Mouse (Mus musculus) MEL (cell line): Measurements from ENCODE around the gene Cntn5. TPM values are rescaled to one million over a fixed set of nuclear protein-coding genes. Genes with fewer than 3 reads are reported as not detected.

Experiments
- DNase-seq: peaks from one replicate; pipeline ENCODE4 v3.0.0; 2011; ENCODE audit warnings: low read depth, low spot score
- H3K27ac ChIP-seq: 2 replicates; pipeline ENCODE4 v1.5.1; 2012; ENCODE audit warnings: low read depth, mild to moderate bottlenecking, control low read depth, low read length, moderate library complexity; ENCODE audit not compliant: control insufficient read depth
- H3K27me3 ChIP-seq, 2 experiments: fragments of 150-350 bp in 1 of 2; sonication (generic) in 1 of 2; 2 replicates each; pipeline ENCODE4 v1.6.1; 2012; ENCODE audit warnings: low read length in 2 of 2, mild to moderate bottlenecking in 2 of 2, improper control_type of control experiment in 1 of 2, moderate library complexity in 1 of 2; ENCODE audit not compliant: insufficient read depth in 2 of 2, control insufficient read depth in 1 of 2
- H3K36me3 ChIP-seq, 2 experiments: 2 replicates each; pipeline ENCODE4 v1.6.1; 2012 to 2014; ENCODE audit warnings: low read length in 2 of 2, improper control_type of control experiment in 1 of 2, inconsistent platforms in 1 of 2, mild to moderate bottlenecking in 1 of 2; ENCODE audit not compliant: insufficient read depth in 2 of 2, control insufficient read depth in 1 of 2
- H3K4me1 ChIP-seq, 2 experiments: fragments of 150-350 bp in 1 of 2; sonication (generic) in 1 of 2; 2 replicates each; pipeline ENCODE4 v1.6.1; 2012; ENCODE audit warnings: low read length in 2 of 2, improper control_type of control experiment in 1 of 2, mild to moderate bottlenecking in 1 of 2; ENCODE audit not compliant: insufficient read depth in 2 of 2, control insufficient read depth in 1 of 2
- H3K4me3 ChIP-seq, 2 experiments: fragments of 150-350 bp in 1 of 2; sonication (generic) in 1 of 2; 2 replicates each; pipeline ENCODE4 v1.5.1; 2012; ENCODE audit warnings: low read depth in 2 of 2, low read length in 2 of 2, mild to moderate bottlenecking in 2 of 2, moderate library complexity in 2 of 2, control low read depth in 1 of 2, improper control_type of control experiment in 1 of 2; ENCODE audit not compliant: control insufficient read depth in 1 of 2, insufficient read depth in 1 of 2
- H3K79me2 ChIP-seq: 2 replicates; pipeline ENCODE4 v1.6.1; 2012; ENCODE audit warnings: mild to moderate bottlenecking, low read length, moderate library complexity; ENCODE audit not compliant: control insufficient read depth, poor library complexity, insufficient read depth
- H3K9ac ChIP-seq: 2 replicates; pipeline ENCODE4 v1.6.1; 2012; ENCODE audit warnings: low read depth, mild to moderate bottlenecking, control low read depth, low read length, moderate library complexity; ENCODE audit not compliant: control insufficient read depth, poor library complexity, severe bottlenecking
- H3K9me3 ChIP-seq: fragments of 150-350 bp; sonication (generic); replicated peaks from 2 replicates; pipeline ENCODE4 v1.6.1; 2012; ENCODE audit warnings: mild to moderate bottlenecking, low read length, improper control_type of control experiment, moderate library complexity; ENCODE audit not compliant: insufficient read depth
- BHLHE40 ChIP-seq: IDR thresholded peaks from 2 replicates; pipeline ENCODE4 v1.6.1; 2012; ENCODE audit warnings: low read depth, mild to moderate bottlenecking, inconsistent platforms, low read length, improper control_type of control experiment, borderline replicate concordance
- CHD1 ChIP-seq: IDR thresholded peaks from 2 replicates; pipeline ENCODE4 v1.6.1; 2012; ENCODE audit warnings: low read depth, mild to moderate bottlenecking, inconsistent platforms, low read length, improper control_type of control experiment
- CHD2 ChIP-seq: IDR thresholded peaks from 2 replicates; pipeline ENCODE4 v1.6.1; 2011; ENCODE audit warnings: low read length, improper control_type of control experiment
- E2F4 ChIP-seq: IDR thresholded peaks from 2 replicates; pipeline ENCODE4 v1.6.1; 2011; ENCODE audit warnings: low read depth, low read length, improper control_type of control experiment, borderline replicate concordance
- EP300 ChIP-seq, 2 experiments: IDR thresholded peaks; 2 replicates each; pipeline ENCODE4 v1.6.1; 2011; ENCODE audit warnings: improper control_type of control experiment in 2 of 2, low read length in 2 of 2, low read depth in 1 of 2, mild to moderate bottlenecking in 1 of 2
- GABPA ChIP-seq: IDR thresholded peaks from 2 replicates; pipeline ENCODE4 v1.6.1; 2012; ENCODE audit warnings: low read depth, mild to moderate bottlenecking, inconsistent platforms, low read length, improper control_type of control experiment, moderate library complexity
- MAFK ChIP-seq: IDR thresholded peaks from 2 replicates; pipeline ENCODE4 v1.6.1; 2011; ENCODE audit warnings: low read depth, mild to moderate bottlenecking, low read length, improper control_type of control experiment, borderline replicate concordance
- MAZ ChIP-seq: IDR thresholded peaks from 2 replicates; pipeline ENCODE4 v1.6.1; 2012; ENCODE audit warnings: low read depth, mild to moderate bottlenecking, inconsistent platforms, low read length, improper control_type of control experiment
- MEF2A ChIP-seq: IDR thresholded peaks from 2 replicates; pipeline ENCODE4 v1.6.1; 2014; ENCODE audit warnings: low read depth, mild to moderate bottlenecking, inconsistent platforms, low read length, improper control_type of control experiment; ENCODE audit not compliant: poor library complexity, insufficient replicate concordance, severe bottlenecking; ENCODE audit errors: extremely low read depth
- MYB ChIP-seq: IDR thresholded peaks from 2 replicates; pipeline ENCODE4 v1.6.1; 2011; ENCODE audit warnings: mild to moderate bottlenecking, low read depth, low read length, improper control_type of control experiment
- MYC ChIP-seq: IDR thresholded peaks from 2 replicates; pipeline ENCODE4 v1.6.1; 2011; ENCODE audit warnings: low read depth, mild to moderate bottlenecking, low read length, improper control_type of control experiment, moderate library complexity
- NELFE ChIP-seq: IDR thresholded peaks from 2 replicates; pipeline ENCODE4 v1.6.1; 2011; ENCODE audit warnings: low read depth, low read length, improper control_type of control experiment
- NRF1 ChIP-seq: IDR thresholded peaks from 2 replicates; pipeline ENCODE4 v1.6.1; 2014; ENCODE audit warnings: low read depth, mild to moderate bottlenecking, inconsistent platforms, low read length, improper control_type of control experiment, moderate library complexity; ENCODE audit not compliant: poor library complexity, insufficient read depth, severe bottlenecking
- POLR2AphosphoS5 ChIP-seq: IDR thresholded peaks from 2 replicates; pipeline ENCODE4 v1.6.1; 2012; ENCODE audit warnings: low read depth, borderline replicate concordance, mild to moderate bottlenecking, inconsistent platforms, low read length, moderate library complexity, mixed read lengths
- SIN3A ChIP-seq: IDR thresholded peaks from 2 replicates; pipeline ENCODE4 v1.6.1; 2012; ENCODE audit warnings: low read length, improper control_type of control experiment, inconsistent platforms
- SMC3 ChIP-seq: IDR thresholded peaks from 2 replicates; pipeline ENCODE4 v1.6.1; 2011; ENCODE audit warnings: low read depth, low read length, improper control_type of control experiment
- TAL1 ChIP-seq: IDR thresholded peaks from 2 replicates; pipeline ENCODE4 v1.6.1; 2012; ENCODE audit warnings: mild to moderate bottlenecking, inconsistent platforms, low read length, moderate library complexity, mixed read lengths
- TBP ChIP-seq: IDR thresholded peaks from 2 replicates; pipeline ENCODE4 v1.8.0; 2011; ENCODE audit warnings: low read depth, low read length, improper control_type of control experiment
- USF1 ChIP-seq: IDR thresholded peaks from 2 replicates; pipeline ENCODE4 v1.6.1; 2014; ENCODE audit warnings: low read depth, mild to moderate bottlenecking, inconsistent platforms, low read length, improper control_type of control experiment, moderate library complexity
- USF2 ChIP-seq, 2 experiments: IDR thresholded peaks; 2 replicates each; pipeline ENCODE4 v1.6.1; 2011 to 2012; ENCODE audit warnings: improper control_type of control experiment in 2 of 2, low read length in 2 of 2, borderline replicate concordance in 1 of 2, inconsistent platforms in 1 of 2, low read depth in 1 of 2, mild to moderate bottlenecking in 1 of 2; ENCODE audit not compliant: insufficient read depth in 1 of 2
- ZKSCAN1 ChIP-seq: IDR thresholded peaks from 2 replicates; pipeline ENCODE4 v1.6.1; 2012; ENCODE audit warnings: low read depth, mild to moderate bottlenecking, inconsistent platforms, low read length, improper control_type of control experiment, moderate library complexity
- ZMIZ1 ChIP-seq: IDR thresholded peaks from 2 replicates; pipeline ENCODE4 v1.6.1; 2012; ENCODE audit warnings: low read depth, mild to moderate bottlenecking, inconsistent platforms, low read length, improper control_type of control experiment, moderate library complexity
- polyA plus RNA-seq, 2 experiments: library from polyadenylated mRNA; stranded (reverse) in 1 of 2; unstranded in 1 of 2; fragments of >175 nt in 1 of 2; fragments of >200 nt in 1 of 2; gene quantifications; 2 replicates each; pipeline versions ENCODE4 v1.2.1 to v1.2.4; 2012; ENCODE audit warnings: low replicate concordance in 2 of 2, low read depth in 1 of 2; ENCODE audit not compliant: insufficient read length in 2 of 2, insufficient read depth in 1 of 2, missing spikeins in 1 of 2
- total RNA-seq: library from RNA; depleted of rRNA; stranded (reverse); fragments of 300-350 nt; gene quantifications from 2 replicates; pipeline ENCODE4 v1.2.3, GENCODE M21; 2012

Cntn5 gene
- total and polyA plus RNA-seq, 3 experiments, result not detected

DNA sequence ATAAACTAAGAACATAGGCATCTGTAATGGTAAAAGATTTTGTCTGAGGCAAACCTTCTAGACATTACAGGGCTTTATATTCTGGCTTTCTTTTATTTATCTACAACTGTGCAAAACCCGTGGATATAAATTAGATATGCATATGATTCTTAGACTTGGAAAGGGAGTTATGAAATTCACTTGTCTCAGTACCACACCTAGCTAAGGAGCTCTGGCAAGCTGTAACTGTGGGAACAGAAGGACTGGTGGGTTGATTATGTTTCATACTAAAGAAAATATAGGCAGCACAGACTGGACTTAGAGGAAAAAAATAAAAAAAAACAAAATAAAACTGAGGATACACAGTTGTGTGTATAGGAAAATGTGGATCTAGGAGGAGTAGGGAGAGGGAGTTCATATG is 1084.6 kb downstream of the Cntn5 start:
- no peak for DNase-seq
- H3K36me3 ChIP-seq, result no peaks in the 10 kb centered on the region
- H3K9me3 ChIP-seq, result no peaks in the 10 kb centered on the region
- no peak for TF ChIP-seq NELFE
- TF ChIP-seq CHD1, result no peak
- H3K27me3 ChIP-seq, result no peaks in the 10 kb centered on the region; a peak in 1 of 4 replicates
- H3K9ac ChIP-seq, result no peak overlapping the region
- H3K27ac ChIP-seq, result no peak overlapping the region
- no peaks in the 10 kb centered on the region for H3K79me2 ChIP-seq
- H3K4me1 ChIP-seq, result no peaks in the 10 kb centered on the region
- H3K4me3 ChIP-seq, result no peak overlapping the region

DNA sequence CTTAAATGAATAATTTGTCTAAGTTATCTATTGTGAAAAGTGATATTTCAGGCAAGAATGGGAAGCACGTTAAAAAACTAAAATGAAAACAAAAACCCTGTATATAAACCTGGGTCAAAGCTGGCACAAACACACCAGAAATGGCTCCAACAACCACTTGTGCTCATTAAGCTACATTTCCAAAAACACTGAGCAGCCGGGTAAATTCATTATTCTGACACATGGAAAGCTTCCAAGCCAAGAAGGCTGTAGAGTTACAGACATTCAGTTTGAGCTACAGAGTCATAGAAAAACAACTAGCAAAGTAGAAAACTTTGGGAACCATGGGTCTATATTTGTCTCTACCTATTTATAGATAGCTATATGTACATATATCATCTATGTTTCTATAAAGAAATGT is 1087.1 kb downstream of the Cntn5 start:
- no peak for DNase-seq
- Histone ChIP-seq H3K9me3 (no peaks in the 10 kb centered on the region), H3K27ac (no peak overlapping the region), H3K27me3 (no peaks in the 10 kb centered on the region; a peak in 1 of 4 replicates), H3K4me3 (no peak overlapping the region), H3K79me2 (no peaks in the 10 kb centered on the region), H3K4me1 (no peaks in the 10 kb centered on the region), H3K9ac (no peak overlapping the region), H3K36me3 (no peaks in the 10 kb centered on the region)
- TF ChIP-seq ZMIZ1 (no peak), MYC (no peak), SMC3 (no peak), SIN3A (no peak), BHLHE40 (no peak)

DNA sequence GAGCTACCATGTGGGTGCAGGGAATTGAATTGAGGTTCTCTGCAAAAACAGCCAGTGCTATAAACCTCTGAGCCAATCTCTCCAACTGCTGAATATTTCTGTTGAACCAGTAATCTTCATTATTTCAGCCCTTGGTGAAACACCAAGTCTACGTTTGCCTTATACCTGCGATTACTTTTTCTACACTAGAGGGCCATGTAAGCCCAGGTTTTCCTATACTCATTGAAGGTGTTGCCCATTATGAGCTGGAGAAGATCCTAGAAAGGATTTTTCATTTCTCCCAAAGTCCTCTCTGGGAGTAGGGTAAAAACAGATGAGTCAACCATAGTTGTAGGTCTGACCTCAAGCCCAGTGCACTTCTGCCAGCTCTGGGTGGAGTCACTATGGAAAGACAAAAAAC is 1105.0 kb downstream of the Cntn5 start:
- Histone ChIP-seq H3K4me1 (no peaks in the 10 kb centered on the region), H3K27me3 (no peaks in the 10 kb centered on the region), H3K27ac (no peak overlapping the region), H3K4me3 (no peak overlapping the region), H3K9me3 (no peaks in the 10 kb centered on the region), H3K36me3 (no peaks in the 10 kb centered on the region), H3K9ac (no peak overlapping the region), H3K79me2 (no peaks in the 10 kb centered on the region)
- TF ChIP-seq ZMIZ1, result no peak
- TF ChIP-seq MYB, result no peak
- no peak for TF ChIP-seq EP300 (IDR thresholded peaks at IDR 0.05; ENCODE audit: low read depth in 1 of 2, low read length in 2 of 2)
- TF ChIP-seq MYC, result no peak
- no peak for TF ChIP-seq CHD2
- TF ChIP-seq TAL1, result no peak
- TF ChIP-seq CHD1, result no peak
- no peak for TF ChIP-seq NRF1
- no peak for TF ChIP-seq ZKSCAN1
- no peak for TF ChIP-seq USF2 (IDR thresholded peaks at IDR 0.05; ENCODE audit: borderline replicate concordance in 1 of 2, insufficient read depth in 1 of 2, low read depth in 1 of 2, low read length in 2 of 2)
- no peak for TF ChIP-seq BHLHE40
- TF ChIP-seq MAFK, result no peak
- no peak for TF ChIP-seq SMC3
- no peak for TF ChIP-seq POLR2AphosphoS5
- TF ChIP-seq USF1, result no peak
- no peak for TF ChIP-seq MAZ
- no peak for TF ChIP-seq TBP
- no peak for TF ChIP-seq MEF2A
- no peak for TF ChIP-seq E2F4
- TF ChIP-seq GABPA, result no peak
- no peak for DNase-seq
